Mouse (Mus musculus): Measurements from ENCODE around the gene Camkk2. TPM values are rescaled to one million over a fixed set of nuclear protein-coding genes. Genes with fewer than 3 reads are reported as not detected.
A peak's percentile ranks its signal among the peaks of the same experiment; 100 is the strongest.

The Camkk2 gene
- 24.3 and 29.5 TPM in 2 replicates for polyA plus RNA-seq (2016; fragmentation: Nextera tagmentation; extraction: Ambion mirVana)

- Histone ChIP-seq H3K27me3 (ENCODE audit: low read depth, poor library complexity, severe bottlenecking) (peaks cover 17% of the 10 kb centered on the region; the same call in 1 of the 2 replicates), H3K36me3 (no peaks in the 10 kb centered on the region), H3K9me3 (replicated peaks) (no peaks in the 10 kb centered on the region; the same call in 1 of the 2 replicates), H3K4me3 (peak within 1 kb of the TSS; percentile 97), H3K27ac (replicated peaks) (peak within 1 kb of the TSS; percentile 93), H3K4me1 (peaks cover 27% of the 10 kb centered on the region)
- WGBS: under 1% methylated on average over 62 of the region's 63 CpGs
- peak; percentile 80 for DNase-seq (ENCODE audit: low spot score)
Observed at GRCm38 (mm10) chr5:122779277-122779834, at the start of gene Camkk2. Gene Camkk2 (minus strand): TSS chr5:122779409.

- Histone ChIP-seq H3K9me3 (replicated peaks) (no peaks in the 10 kb centered on the region), H3K27me3 (ENCODE audit: low read depth, poor library complexity, severe bottlenecking) (no peaks in the 10 kb centered on the region), H3K4me1 (peaks cover 4% of the 10 kb centered on the region), H3K4me3 (no peak overlapping the region), H3K36me3 (no peaks in the 10 kb centered on the region), H3K27ac (replicated peaks) (no peak overlapping the region)
- 85% methylated on average over 8 of the region's 8 CpGs for WGBS
- DNase-seq (ENCODE audit: low spot score): no peak
Observed at GRCm38 (mm10) chr5:122825099-122825498, 45.9 kb upstream of the Camkk2 start.

- Histone ChIP-seq H3K27me3 (ENCODE audit: low read depth, poor library complexity, severe bottlenecking) (no peaks in the 10 kb centered on the region), H3K4me3 (no peak overlapping the region), H3K36me3 (peaks cover 3% of the 10 kb centered on the region), H3K9me3 (replicated peaks) (no peaks in the 10 kb centered on the region), H3K4me1 (peaks cover 10% of the 10 kb centered on the region), H3K27ac (replicated peaks) (no peak overlapping the region)
- 69% methylated on average over 6 of the region's 6 CpGs for WGBS
- no peak for DNase-seq (ENCODE audit: low spot score)
Observed at GRCm38 (mm10) chr5:122824450-122824849, 45.2 kb upstream of the Camkk2 start.

- H3K36me3 ChIP-seq: peaks cover 7% of the 10 kb centered on the region
- 81% methylated on average over 1 of the region's 1 CpGs for WGBS
- no peak for DNase-seq (ENCODE audit: low spot score)
Observed at GRCm38 (mm10) chr5:122823976-122824375, 44.8 kb upstream of the Camkk2 start.

GRCm38 (mm10) chr5:122822441-122822840 lies 43.2 kb upstream of the Camkk2 start:
- peaks cover 13% of the 10 kb centered on the region for H3K4me1 ChIP-seq
- no peak for DNase-seq (ENCODE audit: low spot score)
- 94% methylated on average over 4 of the region's 4 CpGs for WGBS
- H3K27ac ChIP-seq (replicated peaks): no peak overlapping the region
- H3K27me3 ChIP-seq (ENCODE audit: low read depth, poor library complexity, severe bottlenecking): no peaks in the 10 kb centered on the region
- no peak overlapping the region for H3K4me3 ChIP-seq
- H3K9me3 ChIP-seq (replicated peaks): no peaks in the 10 kb centered on the region
- peaks cover 23% of the 10 kb centered on the region for H3K36me3 ChIP-seq

More at GRCm38 (mm10) chr5:122823976-122824375, 44.8 kb upstream of the Camkk2 start:
- Histone ChIP-seq H3K27ac (replicated peaks) (no peak overlapping the region), H3K9me3 (replicated peaks) (no peaks in the 10 kb centered on the region), H3K4me1 (peaks cover 13% of the 10 kb centered on the region), H3K4me3 (no peak overlapping the region), H3K27me3 (ENCODE audit: low read depth, poor library complexity, severe bottlenecking) (no peaks in the 10 kb centered on the region)

- Histone ChIP-seq H3K27ac (replicated peaks) (peak overlapping the region; percentile 96), H3K27me3 (ENCODE audit: low read depth, poor library complexity, severe bottlenecking) (no peaks in the 10 kb centered on the region), H3K36me3 (peaks cover 32% of the 10 kb centered on the region), H3K4me3 (peak overlapping the region; percentile 83), H3K4me1 (peaks cover 13% of the 10 kb centered on the region), H3K9me3 (replicated peaks) (no peaks in the 10 kb centered on the region)
- DNase-seq (ENCODE audit: low spot score): no peak
- whole genome bisulfite sequencing: under 1% methylated on average over 10 of the region's 10 CpGs
Observed at GRCm38 (mm10) chr5:122821524-122821885, 42.3 kb upstream of the Camkk2 start.

GRCm38 (mm10) chr5:122820777-122821523 lies 41.7 kb upstream of the Camkk2 start, which contains the start of gene Anapc5:
Gene Anapc5 (minus strand): TSS chr5:122821339.
- Histone ChIP-seq H3K36me3 (peaks cover 38% of the 10 kb centered on the region), H3K4me1 (peaks cover 13% of the 10 kb centered on the region), H3K27ac (replicated peaks) (peak within 1 kb of the TSS; percentile 96), H3K9me3 (replicated peaks) (no peaks in the 10 kb centered on the region), H3K4me3 (peak within 1 kb of the TSS; percentile 83), H3K27me3 (ENCODE audit: low read depth, poor library complexity, severe bottlenecking) (no peaks in the 10 kb centered on the region)
- under 1% methylated on average over 55 of the region's 55 CpGs for WGBS
- peak; percentile 95 for DNase-seq (ENCODE audit: low spot score)

GRCm38 (mm10) chr5:122812699-122813098 lies 33.5 kb upstream of the Camkk2 start:
- WGBS: 91% methylated on average over 3 of the region's 3 CpGs
- no peak for DNase-seq (ENCODE audit: low spot score)
- peaks cover 100% of the 10 kb centered on the region for H3K36me3 ChIP-seq

GRCm38 (mm10) chr5:122811364-122812079 lies 32.3 kb upstream of the Camkk2 start:
- DNase-seq (ENCODE audit: low spot score): peak; percentile 62
- 97% methylated on average over 9 of the region's 9 CpGs for WGBS
- Histone ChIP-seq H3K27ac (replicated peaks) (no peak overlapping the region), H3K4me3 (no peak overlapping the region), H3K4me1 (no peaks in the 10 kb centered on the region), H3K9me3 (replicated peaks) (no peaks in the 10 kb centered on the region), H3K36me3 (peaks cover 100% of the 10 kb centered on the region), H3K27me3 (ENCODE audit: low read depth, poor library complexity, severe bottlenecking) (no peaks in the 10 kb centered on the region)

More at GRCm38 (mm10) chr5:122812699-122813098, 33.5 kb upstream of the Camkk2 start:
- no peaks in the 10 kb centered on the region for H3K9me3 ChIP-seq (replicated peaks)
- no peaks in the 10 kb centered on the region for H3K27me3 ChIP-seq (ENCODE audit: low read depth, poor library complexity, severe bottlenecking)
- H3K4me1 ChIP-seq: no peaks in the 10 kb centered on the region
- H3K27ac ChIP-seq (replicated peaks): no peak overlapping the region
- H3K4me3 ChIP-seq: no peak overlapping the region

GRCm38 (mm10) chr5:122805503-122805902 lies 26.3 kb upstream of the Camkk2 start:
- Histone ChIP-seq H3K4me3 (no peak overlapping the region), H3K36me3 (peaks cover 100% of the 10 kb centered on the region), H3K27ac (replicated peaks) (no peak overlapping the region), H3K27me3 (ENCODE audit: low read depth, poor library complexity, severe bottlenecking) (no peaks in the 10 kb centered on the region), H3K4me1 (no peaks in the 10 kb centered on the region), H3K9me3 (replicated peaks) (no peaks in the 10 kb centered on the region)
- WGBS: 72% methylated on average over 3 of the region's 3 CpGs
- DNase-seq (ENCODE audit: low spot score): no peak

GRCm38 (mm10) chr5:122802706-122803105 lies 23.5 kb upstream of the Camkk2 start:
- peaks cover 100% of the 10 kb centered on the region for H3K36me3 ChIP-seq
- no peak for DNase-seq (ENCODE audit: low spot score)
- no peaks in the 10 kb centered on the region for H3K9me3 ChIP-seq (replicated peaks)
- H3K27me3 ChIP-seq (ENCODE audit: low read depth, poor library complexity, severe bottlenecking): no peaks in the 10 kb centered on the region
- H3K27ac ChIP-seq (replicated peaks): no peak overlapping the region
- no peaks in the 10 kb centered on the region for H3K4me1 ChIP-seq
- 90% methylated on average over 9 of the region's 9 CpGs for WGBS
- H3K4me3 ChIP-seq: no peak overlapping the region

GRCm38 (mm10) chr5:122801684-122802083 lies 22.5 kb upstream of the Camkk2 start:
- no peaks in the 10 kb centered on the region for H3K4me1 ChIP-seq
- H3K4me3 ChIP-seq: no peak overlapping the region
- H3K27ac ChIP-seq (replicated peaks): no peak overlapping the region
- no peaks in the 10 kb centered on the region for H3K9me3 ChIP-seq (replicated peaks)
- no peaks in the 10 kb centered on the region for H3K27me3 ChIP-seq (ENCODE audit: low read depth, poor library complexity, severe bottlenecking)
- no peak for DNase-seq (ENCODE audit: low spot score)
- peaks cover 98% of the 10 kb centered on the region for H3K36me3 ChIP-seq
- 96% methylated on average over 8 of the region's 8 CpGs for whole genome bisulfite sequencing
